Mouse (Mus musculus) forebrain, embryonic 12.5 days (tissue): ENCODE results near the gene Ptprg. TPM values are rescaled to one million over a fixed set of nuclear protein-coding genes. Genes with fewer than 3 reads are reported as not detected.

Experiments used
- ATAC-seq: fragments of 200-750 bp; cut with Nextera tagmentation; 2 replicates; pipeline ENCODE4 v1.8.0; 2017; ENCODE audit warnings: moderate TSS enrichment; ENCODE audit not compliant: low FRiP score
- H3K27ac ChIP-seq: fragments of 300-500 bp; sonication (generic); 2 replicates; pipeline ENCODE4 v1.5.1; 2016; ENCODE audit warnings: mild to moderate bottlenecking
- H3K27me3 ChIP-seq: fragments of 300-500 bp; sonication (generic); 2 replicates; pipeline ENCODE4 v1.6.1; 2016; ENCODE audit warnings: mild to moderate bottlenecking
- H3K36me3 ChIP-seq: fragments of 300-500 bp; sonication (generic); replicated peaks from 2 replicates; pipeline ENCODE4 v1.6.1; 2016; ENCODE audit warnings: mild to moderate bottlenecking
- H3K4me1 ChIP-seq: fragments of 300-500 bp; sonication (generic); 2 replicates; pipeline ENCODE4 v1.6.1; 2016
- H3K4me2 ChIP-seq: fragments of 300-500 bp; sonication (generic); 2 replicates; pipeline ENCODE4 v1.6.1; 2016; ENCODE audit warnings: mild to moderate bottlenecking, moderate library complexity
- H3K4me3 ChIP-seq: fragments of 300-500 bp; sonication (generic); replicated peaks from 2 replicates; pipeline ENCODE4 v1.5.1; 2016; ENCODE audit warnings: mild to moderate bottlenecking
- H3K9ac ChIP-seq: fragments of 300-500 bp; sonication (generic); 2 replicates; pipeline ENCODE4 v1.6.1; 2016; ENCODE audit warnings: mild to moderate bottlenecking
- H3K9me3 ChIP-seq: fragments of 300-500 bp; sonication (generic); 2 replicates; pipeline ENCODE4 v1.6.1; 2016
- WGBS: fragments of 180-500 bp; shearing (Covaris S2); methylation state at CpG from one replicate; pipeline ENCODE4 v1.1.7; 2016; 5-methylcytosine and 5-hydroxymethylcytosine counted together
- polyA plus RNA-seq: library from polyadenylated mRNA; unstranded; fragments of >200 nt; fragmentation: Nextera tagmentation; extraction: Ambion mirVana; gene quantifications from 2 replicates; pipeline ENCODE4 v1.2.1, GENCODE M21; 2016

The Ptprg gene
- polyA plus RNA-seq, result 40.3 and 44.9 TPM in 2 replicates

- WGBS, result under 1% methylated on average over 40 of the region's 40 CpGs
- H3K9ac ChIP-seq, result peak within 1 kb of the TSS; percentile 85
- H3K4me3 ChIP-seq, result peak within 1 kb of the TSS; percentile 69
- no peaks in the 10 kb centered on the region for H3K36me3 ChIP-seq
- no peaks in the 10 kb centered on the region for H3K9me3 ChIP-seq
- peaks cover 8% of the 10 kb centered on the region for H3K27me3 ChIP-seq
- H3K4me1 ChIP-seq, result peaks cover 20% of the 10 kb centered on the region
- H3K4me2 ChIP-seq, result peak within 1 kb of the TSS; percentile 95
- H3K27ac ChIP-seq, result peak within 1 kb of the TSS; percentile 94
- peak; percentile 85 for ATAC-seq
Observed at GRCm38 (mm10) chr14:11553273-11553665, at the start of gene Ptprg. Gene Ptprg (plus strand): TSS chr14:11553532.

GRCm38 (mm10) chr14:11503803-11504365, 49.4 kb upstream of the Ptprg start:
- Histone ChIP-seq H3K27me3 (no peaks in the 10 kb centered on the region), H3K4me1 (no peaks in the 10 kb centered on the region), H3K4me2 (no peak overlapping the region), H3K9me3 (no peaks in the 10 kb centered on the region), H3K27ac (no peak overlapping the region), H3K9ac (no peak overlapping the region), H3K36me3 (no peaks in the 10 kb centered on the region), H3K4me3 (no peak overlapping the region)
- ATAC-seq, result no peak
- WGBS, result 61% methylated on average over 7 of the region's 7 CpGs

GRCm38 (mm10) chr14:11510173-11510572, 43.2 kb upstream of the Ptprg start:
- no peak for ATAC-seq
- 89% methylated on average over 1 of the region's 1 CpGs for WGBS
- Histone ChIP-seq H3K9me3 (no peaks in the 10 kb centered on the region), H3K4me2 (no peak overlapping the region), H3K4me3 (no peak overlapping the region), H3K9ac (no peak overlapping the region), H3K27me3 (no peaks in the 10 kb centered on the region), H3K4me1 (no peaks in the 10 kb centered on the region), H3K36me3 (no peaks in the 10 kb centered on the region), H3K27ac (no peak overlapping the region)

GRCm38 (mm10) chr14:11519171-11519570, 34.2 kb upstream of the Ptprg start:
- no peaks in the 10 kb centered on the region for H3K9me3 ChIP-seq
- H3K4me2 ChIP-seq, result no peak overlapping the region
- H3K36me3 ChIP-seq, result no peaks in the 10 kb centered on the region
- WGBS, result 96% methylated on average over 2 of the region's 2 CpGs
- no peak for ATAC-seq
- H3K4me3 ChIP-seq, result no peak overlapping the region
- no peak overlapping the region for H3K27ac ChIP-seq
- no peak overlapping the region for H3K9ac ChIP-seq
- H3K4me1 ChIP-seq, result no peaks in the 10 kb centered on the region
- H3K27me3 ChIP-seq, result no peaks in the 10 kb centered on the region

GRCm38 (mm10) chr14:11523052-11523451, 30.3 kb upstream of the Ptprg start:
- Histone ChIP-seq H3K4me1 (no peaks in the 10 kb centered on the region), H3K36me3 (no peaks in the 10 kb centered on the region), H3K4me2 (no peak overlapping the region), H3K27ac (no peak overlapping the region), H3K4me3 (no peak overlapping the region), H3K9me3 (no peaks in the 10 kb centered on the region), H3K9ac (no peak overlapping the region), H3K27me3 (no peaks in the 10 kb centered on the region)
- no peak for ATAC-seq
- 94% methylated on average over 3 of the region's 3 CpGs for WGBS

GRCm38 (mm10) chr14:11529591-11529990, 23.7 kb upstream of the Ptprg start:
- Histone ChIP-seq H3K4me3 (no peak overlapping the region), H3K4me2 (no peak overlapping the region), H3K4me1 (peaks cover 14% of the 10 kb centered on the region), H3K9me3 (no peaks in the 10 kb centered on the region), H3K9ac (no peak overlapping the region), H3K27ac (no peak overlapping the region), H3K36me3 (no peaks in the 10 kb centered on the region), H3K27me3 (no peaks in the 10 kb centered on the region)
- no peak for ATAC-seq
- 94% methylated on average over 4 of the region's 4 CpGs for WGBS

- WGBS, result 15% methylated on average over 1 of the region's 1 CpGs
- H3K27ac ChIP-seq, result no peak overlapping the region
Observed at GRCm38 (mm10) chr14:11534456-11534855, 18.9 kb upstream of the Ptprg start.

GRCm38 (mm10) chr14:11536121-11536520, 17.2 kb upstream of the Ptprg start:
- no peaks in the 10 kb centered on the region for H3K9me3 ChIP-seq
- no peak for ATAC-seq
- H3K4me2 ChIP-seq, result no peak overlapping the region
- no peak overlapping the region for H3K9ac ChIP-seq
- no peaks in the 10 kb centered on the region for H3K36me3 ChIP-seq
- no peaks in the 10 kb centered on the region for H3K27me3 ChIP-seq
- H3K4me3 ChIP-seq, result no peak overlapping the region
- 76% methylated on average over 5 of the region's 5 CpGs for WGBS
- peaks cover 15% of the 10 kb centered on the region for H3K4me1 ChIP-seq
- H3K27ac ChIP-seq, result no peak overlapping the region

More at GRCm38 (mm10) chr14:11534456-11534855, 18.9 kb upstream of the Ptprg start:
- H3K9me3 ChIP-seq, result no peaks in the 10 kb centered on the region
- no peak overlapping the region for H3K4me2 ChIP-seq
- no peak overlapping the region for H3K9ac ChIP-seq
- peak; percentile 67; the same call in 1 of the 2 replicates for ATAC-seq
- no peaks in the 10 kb centered on the region for H3K36me3 ChIP-seq
- no peak overlapping the region for H3K4me3 ChIP-seq
- peaks cover 20% of the 10 kb centered on the region for H3K4me1 ChIP-seq
- H3K27me3 ChIP-seq, result no peaks in the 10 kb centered on the region

- WGBS, result 32% methylated on average over 11 of the region's 11 CpGs
- Histone ChIP-seq H3K4me1 (peaks cover 17% of the 10 kb centered on the region), H3K9me3 (no peaks in the 10 kb centered on the region), H3K9ac (no peak overlapping the region), H3K27me3 (peaks cover 8% of the 10 kb centered on the region), H3K4me3 (no peak overlapping the region), H3K36me3 (no peaks in the 10 kb centered on the region), H3K4me2 (peak overlapping the region; percentile 95), H3K27ac (no peak overlapping the region)
- no peak for ATAC-seq
Observed at GRCm38 (mm10) chr14:11551892-11552291, 1.4 kb upstream of the Ptprg start.

GRCm38 (mm10) chr14:11552521-11553272, 635 bp upstream of the Ptprg start:
- no peaks in the 10 kb centered on the region for H3K36me3 ChIP-seq
- peak overlapping the region; percentile 94 for H3K27ac ChIP-seq
- 2% methylated on average over 33 of the region's 33 CpGs for WGBS
- peaks cover 8% of the 10 kb centered on the region for H3K27me3 ChIP-seq
- H3K4me3 ChIP-seq, result peak overlapping the region; percentile 69
- H3K4me1 ChIP-seq, result peaks cover 20% of the 10 kb centered on the region
- peak overlapping the region; percentile 95 for H3K4me2 ChIP-seq
- no peak; the same call in 1 of the 2 replicates for ATAC-seq
- H3K9me3 ChIP-seq, result no peaks in the 10 kb centered on the region
- H3K9ac ChIP-seq, result peak overlapping the region; percentile 85

- H3K27ac ChIP-seq, result peak overlapping the region; percentile 94
- H3K27me3 ChIP-seq, result peaks cover 8% of the 10 kb centered on the region
Observed at GRCm38 (mm10) chr14:11553679-11554305, 460 bp downstream of the Ptprg start.

GRCm38 (mm10) chr14:11554306-11555041, 1.1 kb downstream of the Ptprg start:
- H3K4me2 ChIP-seq, result peak overlapping the region; percentile 95
- ATAC-seq, result peak; percentile 63
- H3K27me3 ChIP-seq, result peaks cover 8% of the 10 kb centered on the region
- H3K27ac ChIP-seq, result peak overlapping the region; percentile 94
- H3K9ac ChIP-seq, result peak overlapping the region; percentile 85
- WGBS, result under 1% methylated on average over 46 of the region's 46 CpGs
- H3K4me1 ChIP-seq, result peaks cover 20% of the 10 kb centered on the region
- H3K9me3 ChIP-seq, result no peaks in the 10 kb centered on the region
- peak overlapping the region; percentile 69 for H3K4me3 ChIP-seq
- H3K36me3 ChIP-seq, result no peaks in the 10 kb centered on the region

More at GRCm38 (mm10) chr14:11553679-11554305, 460 bp downstream of the Ptprg start:
- H3K4me2 ChIP-seq, result peak overlapping the region; percentile 95
- peak; percentile 54 for ATAC-seq
- H3K36me3 ChIP-seq, result no peaks in the 10 kb centered on the region
- peaks cover 20% of the 10 kb centered on the region for H3K4me1 ChIP-seq
- H3K4me3 ChIP-seq, result peak overlapping the region; percentile 69
- H3K9me3 ChIP-seq, result no peaks in the 10 kb centered on the region
- WGBS, result under 1% methylated on average over 57 of the region's 57 CpGs
- H3K9ac ChIP-seq, result peak overlapping the region; percentile 85
